Mouse (Mus musculus) liver, embryonic 13.5 days (tissue): ENCODE measurements around the gene Ell3. TPM values are rescaled to one million over a fixed set of nuclear protein-coding genes. Genes with fewer than 3 reads are reported as not detected.
A peak's percentile ranks its signal among the peaks of the same experiment; 100 is the strongest.

Source experiments
- ATAC-seq: fragments of 200-750 bp; cut with Nextera tagmentation; 2 replicates; pipeline ENCODE4 v1.8.0; 2017; ENCODE audit warnings: low read depth, mild to moderate bottlenecking, moderate number of reproducible peaks, moderate library complexity
- DNase-seq: peaks from one replicate; pipeline ENCODE4 v3.0.0; 2022
- H3K27ac ChIP-seq: fragments of 300-500 bp; sonication (generic); 2 replicates; pipeline ENCODE4 v1.5.1; 2015; ENCODE audit warnings: moderate library complexity, mild to moderate bottlenecking, inconsistent platforms
- H3K27me3 ChIP-seq: fragments of 300-500 bp; sonication (generic); 2 replicates; pipeline ENCODE4 v1.6.1; 2015; ENCODE audit warnings: mild to moderate bottlenecking, inconsistent platforms
- H3K36me3 ChIP-seq: fragments of 300-500 bp; sonication (generic); 2 replicates; pipeline ENCODE4 v1.6.1; 2015; ENCODE audit warnings: mild to moderate bottlenecking, inconsistent platforms
- H3K4me1 ChIP-seq: fragments of 300-500 bp; sonication (generic); replicated peaks from 2 replicates; pipeline ENCODE4 v1.6.1; 2015; ENCODE audit warnings: inconsistent platforms
- H3K4me2 ChIP-seq: fragments of 300-500 bp; sonication (generic); 2 replicates; pipeline ENCODE4 v1.6.1; 2015; ENCODE audit warnings: inconsistent platforms, mild to moderate bottlenecking, moderate library complexity
- H3K4me3 ChIP-seq: fragments of 300-500 bp; sonication (generic); replicated peaks from 2 replicates; pipeline ENCODE4 v1.5.1; 2015; ENCODE audit warnings: mild to moderate bottlenecking, inconsistent platforms
- H3K9ac ChIP-seq: fragments of 300-500 bp; sonication (generic); 2 replicates; pipeline ENCODE4 v1.6.1; 2015; ENCODE audit warnings: mild to moderate bottlenecking, inconsistent platforms
- H3K9me3 ChIP-seq: fragments of 300-500 bp; sonication (generic); replicated peaks from 2 replicates; pipeline ENCODE4 v1.6.1; 2016; ENCODE audit warnings: inconsistent platforms
- WGBS: fragments of 180-500 bp; shearing (Covaris S2); methylation state at CpG from one replicate; pipeline ENCODE4 v1.1.7; 2015; ENCODE audit not compliant: insufficient replicate concordance; 5-methylcytosine and 5-hydroxymethylcytosine counted together
- polyA plus RNA-seq: library from polyadenylated mRNA; unstranded; fragments of >200 nt; fragmentation: Nextera tagmentation; extraction: Ambion mirVana; gene quantifications from 2 replicates; pipeline ENCODE4 v1.2.1, GENCODE M21; 2015

Gene Ell3
- polyA plus RNA-seq, 1 experiment from 2014 or later: 1.6 TPM

- no peak overlapping the region for H3K4me3 ChIP-seq
- peaks cover 27% of the 10 kb centered on the region for H3K36me3 ChIP-seq
- H3K4me2 ChIP-seq: no peak overlapping the region
- H3K27ac ChIP-seq: no peak overlapping the region
- ATAC-seq: no peak
- DNase-seq: no peak
- no peaks in the 10 kb centered on the region for H3K27me3 ChIP-seq
- H3K9ac ChIP-seq: no peak overlapping the region
- 71% methylated on average over 2 of the region's 2 CpGs for WGBS
- peaks cover 28% of the 10 kb centered on the region for H3K4me1 ChIP-seq
- no peaks in the 10 kb centered on the region for H3K9me3 ChIP-seq
Measured at GRCm38 (mm10) chr2:121460071-121460470, 16.0 kb upstream of the Ell3 start.

- H3K27me3 ChIP-seq: no peaks in the 10 kb centered on the region
- H3K4me3 ChIP-seq: peak within 1 kb of the TSS; percentile 76
- WGBS: 2% methylated on average over 41 of the region's 41 CpGs
- peaks cover 45% of the 10 kb centered on the region for H3K36me3 ChIP-seq
- peak; percentile 95 for ATAC-seq
- peak; percentile 87 for DNase-seq
- H3K9ac ChIP-seq: peak within 1 kb of the TSS; percentile 81
- peaks cover 46% of the 10 kb centered on the region for H3K4me1 ChIP-seq
- peak within 1 kb of the TSS; percentile 89 for H3K27ac ChIP-seq
- no peaks in the 10 kb centered on the region for H3K9me3 ChIP-seq
- H3K4me2 ChIP-seq: peak within 1 kb of the TSS; percentile 74
Measured at GRCm38 (mm10) chr2:121456692-121457642, 12.9 kb upstream of the Ell3 start, which contains the start of gene Serinc4. Gene Serinc4, minus strand, starts transcription at chr2:121456781.

GRCm38 (mm10) chr2:121455534-121455933 is 11.5 kb upstream of the Ell3 start:
- Histone ChIP-seq H3K4me1 (peaks cover 56% of the 10 kb centered on the region), H3K36me3 (peaks cover 47% of the 10 kb centered on the region), H3K4me3 (no peak overlapping the region), H3K27me3 (no peaks in the 10 kb centered on the region), H3K4me2 (no peak overlapping the region), H3K9me3 (no peaks in the 10 kb centered on the region), H3K9ac (no peak overlapping the region), H3K27ac (0 out of 2 replicates have a peak overlapping the region, but pooled peaks have one; percentile 24)
- DNase-seq (no peak), ATAC-seq (no peak)
- WGBS: 73% methylated on average over 5 of the region's 5 CpGs

- 85% methylated on average over 6 of the region's 6 CpGs for WGBS
- Histone ChIP-seq H3K9ac (no peak overlapping the region; the same call in 1 of the 2 replicates), H3K36me3 (peaks cover 36% of the 10 kb centered on the region), H3K27ac (no peak overlapping the region), H3K9me3 (no peaks in the 10 kb centered on the region), H3K4me3 (no peak overlapping the region), H3K4me1 (peaks cover 62% of the 10 kb centered on the region), H3K27me3 (no peaks in the 10 kb centered on the region), H3K4me2 (no peak overlapping the region)
- no peak for DNase-seq
- ATAC-seq: no peak
Measured at GRCm38 (mm10) chr2:121453917-121454316, 9.8 kb upstream of the Ell3 start.

GRCm38 (mm10) chr2:121452990-121453389 is 8.9 kb upstream of the Ell3 start, which contains the start of gene Hypk:
Gene Hypk, plus strand, starts transcription at chr2:121453290.
- ATAC-seq (no peak), DNase-seq (no peak)
- Histone ChIP-seq H3K9ac (no peak within 1 kb of the TSS; the same call in 1 of the 2 replicates), H3K9me3 (no peaks in the 10 kb centered on the region), H3K27ac (no peak within 1 kb of the TSS), H3K27me3 (no peaks in the 10 kb centered on the region), H3K4me3 (no peak within 1 kb of the TSS), H3K36me3 (peaks cover 27% of the 10 kb centered on the region), H3K4me1 (peaks cover 60% of the 10 kb centered on the region), H3K4me2 (no peak within 1 kb of the TSS)
- WGBS: 57% methylated on average over 4 of the region's 4 CpGs

- H3K9ac ChIP-seq: no peak overlapping the region
- ATAC-seq (no peak), DNase-seq (no peak)
- 71% methylated on average over 4 of the region's 4 CpGs for WGBS
- no peaks in the 10 kb centered on the region for H3K27me3 ChIP-seq
- no peak overlapping the region for H3K4me3 ChIP-seq
- H3K4me1 ChIP-seq: peaks cover 60% of the 10 kb centered on the region
- H3K27ac ChIP-seq: no peak overlapping the region
- no peak overlapping the region for H3K4me2 ChIP-seq
- H3K9me3 ChIP-seq: no peaks in the 10 kb centered on the region
- peaks cover 26% of the 10 kb centered on the region for H3K36me3 ChIP-seq
Measured at GRCm38 (mm10) chr2:121452361-121452760, 8.3 kb upstream of the Ell3 start.

GRCm38 (mm10) chr2:121450093-121450492 is 6.0 kb upstream of the Ell3 start:
- WGBS: 0% methylated on average over 7 of the region's 7 CpGs
- Histone ChIP-seq H3K4me2 (peak overlapping the region; percentile 95), H3K9ac (peak overlapping the region; percentile 100), H3K4me3 (peak overlapping the region; percentile 100), H3K4me1 (peaks cover 50% of the 10 kb centered on the region), H3K27ac (peak overlapping the region; percentile 93), H3K27me3 (no peaks in the 10 kb centered on the region), H3K36me3 (peaks cover 26% of the 10 kb centered on the region), H3K9me3 (no peaks in the 10 kb centered on the region)
- ATAC-seq: no peak
- no peak for DNase-seq

- peak overlapping the region; percentile 95 for H3K4me2 ChIP-seq
- peak overlapping the region; percentile 100 for H3K9ac ChIP-seq
- H3K9me3 ChIP-seq: no peaks in the 10 kb centered on the region
- peak overlapping the region; percentile 93 for H3K27ac ChIP-seq
- ATAC-seq: peak; percentile 14
- no peak for DNase-seq
- H3K36me3 ChIP-seq: peaks cover 26% of the 10 kb centered on the region
- under 1% methylated on average over 54 of the region's 54 CpGs for WGBS
- H3K27me3 ChIP-seq: no peaks in the 10 kb centered on the region
- peak overlapping the region; percentile 100 for H3K4me3 ChIP-seq
- peaks cover 52% of the 10 kb centered on the region for H3K4me1 ChIP-seq
Measured at GRCm38 (mm10) chr2:121449545-121450011, 5.5 kb upstream of the Ell3 start.

GRCm38 (mm10) chr2:121448739-121449535 is 4.9 kb upstream of the Ell3 start, which contains the start of gene Serf2:
Gene Serf2, plus strand, starts transcription at chr2:121449195.
- Histone ChIP-seq H3K4me2 (peak within 1 kb of the TSS; percentile 95), H3K27me3 (no peaks in the 10 kb centered on the region), H3K27ac (peak within 1 kb of the TSS; percentile 93), H3K4me1 (peaks cover 52% of the 10 kb centered on the region), H3K4me3 (peak within 1 kb of the TSS; percentile 100), H3K9me3 (no peaks in the 10 kb centered on the region), H3K9ac (peak within 1 kb of the TSS; percentile 100), H3K36me3 (peaks cover 26% of the 10 kb centered on the region)
- DNase-seq: peak; percentile 100
- peak; percentile 97 for ATAC-seq
- WGBS: under 1% methylated on average over 70 of the region's 74 CpGs

GRCm38 (mm10) chr2:121448136-121448535 is 4.1 kb upstream of the Ell3 start:
- DNase-seq: no peak
- H3K9me3 ChIP-seq: no peaks in the 10 kb centered on the region
- peaks cover under 1% of the 10 kb centered on the region; the same call in 1 of the 2 replicates for H3K27me3 ChIP-seq
- H3K27ac ChIP-seq: peak overlapping the region; percentile 88
- 15% methylated on average over 9 of the region's 9 CpGs for WGBS
- H3K4me3 ChIP-seq: peak overlapping the region; percentile 100
- H3K4me1 ChIP-seq: peaks cover 47% of the 10 kb centered on the region
- peaks cover 19% of the 10 kb centered on the region for H3K36me3 ChIP-seq
- ATAC-seq: no peak
- H3K9ac ChIP-seq: peak overlapping the region; percentile 75
- peak overlapping the region; percentile 95 for H3K4me2 ChIP-seq

- Histone ChIP-seq H3K27me3 (peaks cover 6% of the 10 kb centered on the region), H3K27ac (no peak overlapping the region), H3K4me2 (no peak overlapping the region), H3K4me1 (peaks cover 48% of the 10 kb centered on the region), H3K9ac (no peak overlapping the region), H3K36me3 (peaks cover 9% of the 10 kb centered on the region), H3K9me3 (no peaks in the 10 kb centered on the region), H3K4me3 (no peak overlapping the region)
- DNase-seq: no peak
- ATAC-seq: no peak
- WGBS: 26% methylated on average over 3 of the region's 3 CpGs
Measured at GRCm38 (mm10) chr2:121447006-121447405, 2.9 kb upstream of the Ell3 start.
